Mouse (Mus musculus): ENCODE measurements at regions not wholly inside any gene's neighbourhood (a gene's known extent, or its start where the extent isn't known, plus 50 kb on each side); places are given as distances from the start of the nearest gene placed in this dataset.

DNA sequence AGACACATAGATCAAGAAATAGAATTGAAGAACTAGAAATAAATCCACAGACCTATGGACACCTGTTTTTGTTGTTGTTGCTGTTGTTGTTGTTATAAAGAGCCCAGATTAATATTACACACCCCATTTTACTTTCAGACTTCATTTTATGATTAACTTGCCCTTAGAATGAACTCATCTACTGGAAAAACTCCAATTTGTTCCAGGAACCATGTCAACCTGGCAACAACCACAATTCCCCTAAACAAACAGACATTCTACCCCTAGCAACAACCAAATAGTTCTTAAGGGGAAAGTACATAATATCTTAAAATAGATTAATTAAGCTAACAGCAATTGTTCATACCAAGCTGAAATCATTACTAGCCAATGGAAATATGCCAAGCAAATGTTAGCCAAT, 646.1 kb downstream of the Gm9195 start:
- no peaks in the 10 kb centered on the region for H3K9me3 ChIP-seq (ENCODE audit: low read length)
- H3K9ac ChIP-seq (replicated peaks; ENCODE audit: low read length) = no peak overlapping the region
- H3K27me3 ChIP-seq (ENCODE audit: insufficient read depth, low read length) = no peaks in the 10 kb centered on the region
- no peak overlapping the region for H3K27ac ChIP-seq (ENCODE audit: low read length)
- no peak overlapping the region for H3K4me2 ChIP-seq (replicated peaks; ENCODE audit: low read depth, low read length)
- ATAC-seq (ENCODE audit: low FRiP score, low TSS enrichment) = no peak
- H3K4me3 ChIP-seq (ENCODE audit: low read length) = no peak overlapping the region
- no peaks in the 10 kb centered on the region for H3K36me3 ChIP-seq (ENCODE audit: insufficient read depth, low read length)
- no peaks in the 10 kb centered on the region for H3K4me1 ChIP-seq (ENCODE audit: insufficient read depth, low read length)

DNA sequence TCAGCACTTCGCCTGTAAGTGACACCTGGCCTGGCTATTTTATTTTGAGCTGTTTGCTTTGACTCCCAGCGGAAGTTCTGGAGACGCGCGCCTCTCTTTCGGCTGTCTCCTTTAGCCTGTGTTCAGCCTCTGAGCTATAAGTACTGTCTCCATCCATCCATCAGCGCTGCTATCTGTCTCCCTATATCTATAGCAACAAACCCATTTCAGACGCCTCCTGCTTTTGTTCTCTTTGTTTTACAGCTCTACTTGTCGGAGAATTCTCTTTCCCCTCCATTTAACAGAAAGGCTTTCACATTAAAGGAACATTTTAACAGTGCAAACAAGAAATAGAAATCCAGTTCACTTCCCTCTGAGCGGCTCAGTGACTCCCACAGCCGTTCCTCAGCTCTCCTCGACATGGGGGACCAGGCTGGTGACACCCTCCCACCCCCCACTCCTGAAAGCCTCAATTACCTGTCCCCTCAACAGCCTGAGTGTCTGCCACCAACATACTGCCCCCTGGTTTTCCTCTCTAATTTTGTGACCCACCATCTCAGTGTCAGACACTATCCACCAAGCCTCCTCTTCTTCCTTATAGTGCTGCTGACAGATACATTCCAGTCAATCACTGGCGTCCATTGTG, 682.7 kb downstream of the Gm9195 start:
- H3K9ac ChIP-seq (replicated peaks; ENCODE audit: low read length) = no peak overlapping the region
- no peaks in the 10 kb centered on the region for H3K9me3 ChIP-seq (ENCODE audit: low read length)
- H3K4me2 ChIP-seq (replicated peaks; ENCODE audit: low read depth, low read length) = no peak overlapping the region; the same call in 1 of the 2 replicates
- WGBS = 22% methylated on average over 13 of the region's 13 CpGs
- H3K27ac ChIP-seq (ENCODE audit: low read length) = 0 out of 2 replicates have a peak overlapping the region, but pooled peaks have one; percentile 20
- no peak overlapping the region for H3K4me3 ChIP-seq (ENCODE audit: low read length)
- no peaks in the 10 kb centered on the region for H3K27me3 ChIP-seq (ENCODE audit: insufficient read depth, low read length)
- 0 out of 2 replicates have a peak, but pooled peaks have one; percentile 28 for ATAC-seq (ENCODE audit: low FRiP score, low TSS enrichment)
- H3K4me1 ChIP-seq (ENCODE audit: insufficient read depth, low read length) = no peaks in the 10 kb centered on the region
- no peaks in the 10 kb centered on the region for H3K36me3 ChIP-seq (ENCODE audit: insufficient read depth, low read length)

DNA sequence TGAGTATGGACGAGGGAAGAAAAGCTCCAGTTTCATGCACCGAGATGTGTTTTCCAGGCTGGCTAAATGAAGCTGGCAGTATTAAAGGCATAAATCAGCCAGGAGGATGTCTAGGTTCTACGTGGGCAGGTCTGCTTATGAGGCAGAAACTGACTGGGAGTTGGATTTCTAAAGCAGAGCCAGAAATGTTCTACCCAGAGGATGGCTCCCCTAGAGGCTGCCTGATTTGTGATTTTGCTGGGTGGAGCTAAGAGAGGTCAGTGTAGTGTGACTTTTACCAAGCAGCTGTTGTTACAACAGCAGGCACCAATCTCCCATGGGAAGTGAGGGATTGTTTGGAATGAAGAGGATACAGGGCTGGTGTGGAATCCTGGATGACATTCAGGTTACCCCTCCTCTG, 686.0 kb downstream of the Gm9195 start:
- no peak overlapping the region for H3K9ac ChIP-seq (replicated peaks; ENCODE audit: low read length)
- no peaks in the 10 kb centered on the region for H3K9me3 ChIP-seq (ENCODE audit: low read length)
- peak overlapping the region; percentile 44 for H3K27ac ChIP-seq (ENCODE audit: low read length)
- H3K4me2 ChIP-seq (replicated peaks; ENCODE audit: low read depth, low read length) = no peak overlapping the region
- ATAC-seq (ENCODE audit: low FRiP score, low TSS enrichment) = peak; percentile 89
- no peaks in the 10 kb centered on the region for H3K36me3 ChIP-seq (ENCODE audit: insufficient read depth, low read length)
- no peaks in the 10 kb centered on the region for H3K4me1 ChIP-seq (ENCODE audit: insufficient read depth, low read length)
- no peaks in the 10 kb centered on the region for H3K27me3 ChIP-seq (ENCODE audit: insufficient read depth, low read length)
- H3K4me3 ChIP-seq (ENCODE audit: low read length) = no peak overlapping the region
- WGBS = 31% methylated on average over 3 of the region's 3 CpGs

DNA sequence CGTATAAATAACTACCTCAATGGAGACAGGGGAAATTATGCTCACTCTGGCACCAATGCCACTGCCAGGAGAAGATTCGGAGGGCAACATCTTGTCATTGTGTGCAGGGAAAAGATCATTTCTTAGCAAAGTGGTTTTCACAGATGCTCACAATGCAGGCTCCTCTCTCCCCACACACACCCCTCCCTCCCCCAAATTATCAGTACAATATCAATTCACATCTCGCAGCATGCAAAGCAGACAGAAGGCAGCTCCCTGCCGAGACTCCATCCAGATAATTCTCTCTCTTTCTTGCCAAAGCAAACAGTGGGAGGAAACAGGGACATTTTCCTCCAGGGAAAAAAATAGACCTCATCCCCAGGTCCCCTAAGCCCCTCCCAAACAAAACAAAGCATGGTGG, 691.8 kb downstream of the Gm9195 start:
- WGBS = 44% methylated on average over 4 of the region's 4 CpGs
- Histone ChIP-seq H3K27ac (ENCODE audit: low read length) (no peak overlapping the region), H3K9me3 (ENCODE audit: low read length) (no peaks in the 10 kb centered on the region), H3K4me1 (ENCODE audit: insufficient read depth, low read length) (no peaks in the 10 kb centered on the region), H3K4me2 (replicated peaks; ENCODE audit: low read depth, low read length) (no peak overlapping the region), H3K27me3 (ENCODE audit: insufficient read depth, low read length) (no peaks in the 10 kb centered on the region), H3K4me3 (ENCODE audit: low read length) (no peak overlapping the region), H3K36me3 (ENCODE audit: insufficient read depth, low read length) (no peaks in the 10 kb centered on the region), H3K9ac (replicated peaks; ENCODE audit: low read length) (no peak overlapping the region)
- ATAC-seq (ENCODE audit: low FRiP score, low TSS enrichment) = no peak

DNA sequence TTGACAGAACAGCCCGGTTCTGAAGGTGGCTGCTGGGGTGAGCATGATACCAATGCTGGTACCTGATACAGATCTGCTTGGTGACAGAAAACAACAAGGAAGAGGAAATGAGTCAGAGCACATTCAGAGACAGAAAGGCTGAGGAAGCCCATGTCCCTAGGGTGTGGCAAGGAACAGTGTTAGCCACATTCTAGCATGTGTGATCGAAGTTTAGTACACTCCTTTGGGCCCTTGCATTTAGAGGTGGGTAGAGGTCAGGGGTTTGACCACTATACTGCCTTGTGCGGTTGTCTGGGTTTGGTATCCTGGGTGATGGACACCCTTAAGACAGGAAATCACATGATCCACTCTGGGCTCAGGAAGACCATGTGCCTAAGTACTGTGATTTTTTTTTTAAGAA, 695.9 kb downstream of the Gm9195 start:
- ATAC-seq (ENCODE audit: low FRiP score, low TSS enrichment) = no peak
- no peak overlapping the region for H3K9ac ChIP-seq (replicated peaks; ENCODE audit: low read length)
- 66% methylated on average over 3 of the region's 3 CpGs for WGBS
- no peaks in the 10 kb centered on the region for H3K36me3 ChIP-seq (ENCODE audit: insufficient read depth, low read length)
- no peak overlapping the region for H3K4me3 ChIP-seq (ENCODE audit: low read length)
- no peaks in the 10 kb centered on the region for H3K9me3 ChIP-seq (ENCODE audit: low read length)
- no peaks in the 10 kb centered on the region for H3K27me3 ChIP-seq (ENCODE audit: insufficient read depth, low read length)
- H3K27ac ChIP-seq (ENCODE audit: low read length) = no peak overlapping the region
- no peak overlapping the region for H3K4me2 ChIP-seq (replicated peaks; ENCODE audit: low read depth, low read length)
- no peaks in the 10 kb centered on the region for H3K4me1 ChIP-seq (ENCODE audit: insufficient read depth, low read length)

DNA sequence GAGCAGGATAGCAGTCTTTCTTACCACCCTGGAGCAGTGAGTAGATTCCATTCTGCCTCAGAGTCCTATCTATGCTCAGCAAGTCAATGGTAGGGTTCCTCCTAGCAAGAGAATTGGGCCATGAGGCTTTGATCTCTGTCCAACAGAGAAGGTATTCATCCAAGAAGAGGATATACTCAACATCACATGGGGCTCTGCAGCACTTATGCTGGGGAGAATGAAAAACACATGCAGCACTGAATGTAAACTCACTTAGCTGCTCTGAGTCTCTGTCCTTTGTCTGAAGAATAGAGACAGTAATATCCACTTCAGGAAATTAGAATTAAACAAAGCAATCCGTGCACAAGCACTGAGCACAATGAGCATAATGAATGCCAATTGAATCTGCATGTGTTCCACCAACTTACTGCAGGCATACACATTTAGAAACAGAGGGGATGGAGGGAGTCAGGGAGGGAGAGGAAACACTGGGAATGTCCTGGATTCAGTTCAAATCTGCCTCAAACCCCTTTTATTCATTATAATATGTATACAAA, 714.6 kb downstream of the Gm9195 start:
- Histone ChIP-seq H3K4me1 (ENCODE audit: insufficient read depth, low read length) (no peaks in the 10 kb centered on the region), H3K36me3 (ENCODE audit: insufficient read depth, low read length) (no peaks in the 10 kb centered on the region), H3K27ac (ENCODE audit: low read length) (no peak overlapping the region), H3K9me3 (ENCODE audit: low read length) (no peaks in the 10 kb centered on the region), H3K4me2 (replicated peaks; ENCODE audit: low read depth, low read length) (no peak overlapping the region), H3K4me3 (ENCODE audit: low read length) (no peak overlapping the region), H3K9ac (replicated peaks; ENCODE audit: low read length) (no peak overlapping the region), H3K27me3 (ENCODE audit: insufficient read depth, low read length) (no peaks in the 10 kb centered on the region)
- 70% methylated on average over 1 of the region's 1 CpGs for WGBS
- no peak for ATAC-seq (ENCODE audit: low FRiP score, low TSS enrichment)

DNA sequence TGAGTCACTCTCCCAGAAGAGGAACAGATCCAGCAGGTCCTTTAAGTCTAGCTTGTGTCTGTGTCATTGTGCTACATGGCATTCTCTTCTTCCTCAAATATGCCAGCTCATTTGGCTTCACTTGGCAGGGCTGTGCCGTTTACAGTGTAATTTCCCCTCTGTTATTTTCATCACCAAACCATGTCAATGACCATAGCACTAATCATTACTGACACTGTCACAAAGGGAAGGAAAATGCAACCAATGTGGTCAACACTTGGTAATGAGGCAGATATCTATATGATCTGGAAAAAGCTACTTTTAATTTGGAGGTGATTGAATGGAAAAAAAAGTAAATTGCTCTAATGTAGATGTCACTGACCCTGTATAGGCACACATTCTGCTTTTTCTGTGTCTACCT, 724.8 kb downstream of the Gm9195 start:
- no peak overlapping the region for H3K4me2 ChIP-seq (replicated peaks; ENCODE audit: low read depth, low read length)
- no peak for ATAC-seq (ENCODE audit: low FRiP score, low TSS enrichment)
- no peaks in the 10 kb centered on the region for H3K9me3 ChIP-seq (ENCODE audit: low read length)
- 80% methylated on average over 1 of the region's 1 CpGs for WGBS
- H3K27ac ChIP-seq (ENCODE audit: low read length) = no peak overlapping the region
- H3K9ac ChIP-seq (replicated peaks; ENCODE audit: low read length) = no peak overlapping the region
- H3K4me3 ChIP-seq (ENCODE audit: low read length) = no peak overlapping the region
- no peaks in the 10 kb centered on the region for H3K27me3 ChIP-seq (ENCODE audit: insufficient read depth, low read length)
- no peaks in the 10 kb centered on the region; the same call in 1 of the 2 replicates for H3K4me1 ChIP-seq (ENCODE audit: insufficient read depth, low read length)
- no peaks in the 10 kb centered on the region for H3K36me3 ChIP-seq (ENCODE audit: insufficient read depth, low read length)

DNA sequence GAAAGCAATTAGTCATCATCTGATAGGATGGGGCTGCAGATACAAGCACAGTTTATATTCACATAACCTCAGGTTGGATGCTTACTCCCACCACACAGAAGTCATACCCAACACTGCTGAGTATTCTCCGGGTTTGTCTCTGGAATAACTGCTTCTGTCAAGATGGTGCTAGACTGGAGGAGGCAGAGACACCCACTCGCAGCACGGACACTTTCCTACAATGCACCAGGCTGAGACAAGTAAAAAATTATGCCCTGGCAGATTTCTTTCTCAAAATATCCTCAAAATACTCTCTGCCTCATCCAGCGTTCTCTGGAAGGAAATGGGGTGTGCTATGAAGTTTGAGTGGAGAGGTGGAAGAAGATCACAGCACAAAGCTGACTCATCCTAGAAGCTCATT, 763.1 kb downstream of the Gm9195 start:
- H3K9ac ChIP-seq (replicated peaks; ENCODE audit: low read length) = no peak overlapping the region
- no peak overlapping the region for H3K4me3 ChIP-seq (ENCODE audit: low read length)
- H3K27me3 ChIP-seq (ENCODE audit: insufficient read depth, low read length) = no peaks in the 10 kb centered on the region
- ATAC-seq (ENCODE audit: low FRiP score, low TSS enrichment) = no peak
- H3K27ac ChIP-seq (ENCODE audit: low read length) = no peak overlapping the region
- WGBS = 92% methylated on average over 4 of the region's 4 CpGs
- no peaks in the 10 kb centered on the region for H3K36me3 ChIP-seq (ENCODE audit: insufficient read depth, low read length)
- H3K4me1 ChIP-seq (ENCODE audit: insufficient read depth, low read length) = no peaks in the 10 kb centered on the region
- no peak overlapping the region for H3K4me2 ChIP-seq (replicated peaks; ENCODE audit: low read depth, low read length)
- no peaks in the 10 kb centered on the region for H3K9me3 ChIP-seq (ENCODE audit: low read length)

DNA sequence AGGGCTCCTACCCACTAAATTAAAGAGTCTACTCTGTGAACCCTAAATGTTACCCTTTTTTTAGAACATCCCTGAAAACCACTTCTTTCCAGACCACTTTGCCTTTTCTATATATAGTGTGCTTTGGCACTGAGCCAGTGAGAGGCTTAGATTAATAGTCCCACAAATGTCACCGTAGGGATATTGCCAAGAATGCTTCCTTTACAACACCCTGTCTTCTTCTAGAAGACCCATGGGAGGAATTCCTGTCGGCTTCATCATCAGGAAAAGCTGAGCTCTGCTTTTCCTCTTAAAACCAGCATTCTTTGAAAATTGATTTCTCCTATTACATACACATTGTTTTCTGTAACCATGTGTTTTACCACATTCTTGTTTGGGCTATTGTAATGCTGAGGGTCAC, 768.1 kb downstream of the Gm9195 start:
- Histone ChIP-seq H3K9ac (replicated peaks; ENCODE audit: low read length) (no peak overlapping the region), H3K4me3 (ENCODE audit: low read length) (no peak overlapping the region), H3K27me3 (ENCODE audit: insufficient read depth, low read length) (no peaks in the 10 kb centered on the region), H3K4me1 (ENCODE audit: insufficient read depth, low read length) (no peaks in the 10 kb centered on the region), H3K4me2 (replicated peaks; ENCODE audit: low read depth, low read length) (no peak overlapping the region), H3K36me3 (ENCODE audit: insufficient read depth, low read length) (no peaks in the 10 kb centered on the region), H3K27ac (ENCODE audit: low read length) (no peak overlapping the region), H3K9me3 (ENCODE audit: low read length) (no peaks in the 10 kb centered on the region)
- 38% methylated on average over 2 of the region's 2 CpGs for WGBS
- no peak for ATAC-seq (ENCODE audit: low FRiP score, low TSS enrichment)

DNA sequence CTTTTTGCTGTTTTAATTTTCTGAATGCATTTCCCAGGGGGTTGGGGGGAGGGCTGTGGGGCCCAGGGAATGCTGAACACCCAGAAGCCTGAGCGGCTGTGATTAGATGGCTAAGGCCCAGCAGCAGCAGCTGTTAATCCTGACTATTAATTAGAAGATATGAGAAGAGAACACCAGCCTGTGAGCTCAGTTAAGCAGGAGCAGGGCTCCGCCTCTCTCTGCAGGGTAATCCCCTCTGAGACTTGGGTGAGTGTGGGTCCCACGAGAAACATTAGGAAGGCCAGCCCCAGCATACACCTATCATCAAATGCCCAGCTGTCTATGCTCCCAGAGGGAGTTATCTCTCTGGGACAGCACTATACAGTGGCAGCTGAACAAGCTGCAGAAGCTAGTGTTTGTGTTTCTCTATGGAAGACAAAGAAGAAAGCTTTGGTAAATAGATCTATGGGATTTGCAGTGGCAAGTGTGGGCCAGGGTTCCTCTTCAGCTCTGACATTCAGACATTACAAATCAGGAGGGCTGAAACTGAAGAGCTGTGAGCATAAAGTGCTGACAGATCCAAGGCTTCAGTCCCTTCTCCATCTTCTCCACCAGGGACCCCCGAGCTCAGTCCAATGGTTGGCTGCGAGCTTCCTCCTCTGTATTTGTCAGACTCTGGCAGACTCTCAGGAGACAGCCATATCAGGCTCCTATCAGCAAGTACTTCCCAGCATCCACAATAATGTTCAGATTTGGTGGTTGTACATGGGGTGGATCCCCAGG, 781.9 kb downstream of the Gm9195 start:
- 70% methylated on average over 5 of the region's 5 CpGs for WGBS
- ATAC-seq (ENCODE audit: low FRiP score, low TSS enrichment) = 0 out of 2 replicates have a peak, but pooled peaks have one; percentile 27

More for the DNA sequence above, 781.9 kb downstream of the Gm9195 start:
- Histone ChIP-seq H3K4me2 (replicated peaks; ENCODE audit: low read depth, low read length) (no peak overlapping the region), H3K36me3 (ENCODE audit: insufficient read depth, low read length) (no peaks in the 10 kb centered on the region), H3K9me3 (ENCODE audit: low read length) (no peaks in the 10 kb centered on the region), H3K27ac (ENCODE audit: low read length) (no peak overlapping the region), H3K27me3 (ENCODE audit: insufficient read depth, low read length) (no peaks in the 10 kb centered on the region), H3K4me1 (ENCODE audit: insufficient read depth, low read length) (no peaks in the 10 kb centered on the region), H3K9ac (replicated peaks; ENCODE audit: low read length) (no peak overlapping the region), H3K4me3 (ENCODE audit: low read length) (no peak overlapping the region)
